ENCODE assay signal across 8 mouse cellular contexts in the genomic region with DNA sequence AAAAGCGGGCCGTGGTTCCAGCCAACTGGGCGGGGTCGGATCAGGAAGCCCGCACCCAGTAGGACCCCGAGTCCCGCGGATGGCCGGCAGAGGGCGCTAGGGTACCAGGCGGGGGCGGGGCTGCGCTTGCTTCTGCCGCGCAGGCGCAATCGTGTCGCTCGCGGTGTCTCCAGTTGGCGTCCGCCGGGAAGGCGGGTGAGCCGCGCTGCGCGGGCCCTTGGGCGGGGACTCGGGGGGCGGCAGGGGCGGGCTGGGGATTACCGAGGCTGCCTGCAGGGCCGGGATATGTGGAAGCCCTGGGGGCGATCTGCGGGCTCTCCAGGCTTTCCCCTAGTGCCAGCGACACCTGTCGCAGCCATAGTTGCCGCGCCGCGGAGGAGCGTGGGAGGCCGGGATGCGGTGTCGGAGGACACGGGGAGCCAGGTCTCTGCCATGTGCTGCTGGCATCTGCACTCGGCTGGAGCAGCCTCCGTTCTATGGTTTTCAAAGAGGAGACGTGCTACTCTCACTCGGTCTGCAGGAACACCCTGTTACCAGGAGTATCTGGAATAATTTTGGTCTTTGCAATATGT. TPM values are rescaled to one million over a fixed set of nuclear protein-coding genes. Genes with fewer than 3 reads are reported as not detected.
A peak's percentile ranks its signal among the peaks of the same experiment; 100 is the strongest.
DNase-seq lines count a peak whose midpoint lies in the region; ATAC-seq lines count a peak whose summit lies in the region.

A gene (plus strand): TSS at position 143 of the 572 bp plus-strand sequence.

- no peaks in the 10 kb centered on the region for H3K27me3 ChIP-seq in heart, embryonic 13.5 days (replicated peaks)
- H3K27me3 ChIP-seq in liver, embryonic 12.5 days (replicated peaks) = no peaks in the 10 kb centered on the region
- no peaks in the 10 kb centered on the region for H3K27me3 ChIP-seq in stomach, embryonic 15.5 days (replicated peaks)

- under 1% methylated on average over 38 of the region's 51 CpGs for WGBS in heart, embryonic 13.5 days
- WGBS in liver, embryonic 12.5 days (ENCODE audit: insufficient replicate concordance) = under 1% methylated on average over 49 of the region's 51 CpGs
- under 1% methylated on average over 48 of the region's 51 CpGs for WGBS in stomach, embryonic 15.5 days

- peak; percentile 89 for ATAC-seq in erythroid progenitor cell, adult 5-6 weeks (replicated peaks; ENCODE audit: low FRiP score, poor library complexity, severe bottlenecking)
- ATAC-seq in heart, embryonic 13.5 days (ENCODE audit: extremely low read depth, insufficient number of reproducible peaks, low FRiP score, low TSS enrichment) = peak; percentile 77
- peak; percentile 90 for ATAC-seq in liver, embryonic 12.5 days
- peak; percentile 86 for ATAC-seq in stomach, embryonic 15.5 days (ENCODE audit: insufficient read depth, low FRiP score, low read depth)

- peaks cover 50% of the 10 kb centered on the region for H3K4me1 ChIP-seq in heart, embryonic 13.5 days
- peaks cover 60% of the 10 kb centered on the region for H3K4me1 ChIP-seq in liver, embryonic 12.5 days
- H3K4me1 ChIP-seq in stomach, embryonic 15.5 days = peaks cover 7% of the 10 kb centered on the region; the same call in 1 of the 2 replicates

- peak within 1 kb of the TSS; percentile 89 for H3K9ac ChIP-seq in heart, embryonic 13.5 days
- H3K9ac ChIP-seq in liver, embryonic 12.5 days = peak within 1 kb of the TSS; percentile 83
- peak within 1 kb of the TSS; percentile 57; the same call in 1 of the 2 replicates for H3K9ac ChIP-seq in stomach, embryonic 15.5 days

- H3K36me3 ChIP-seq in heart, embryonic 13.5 days = no peaks in the 10 kb centered on the region
- no peaks in the 10 kb centered on the region for H3K36me3 ChIP-seq in liver, embryonic 12.5 days
- H3K36me3 ChIP-seq in stomach, embryonic 15.5 days = no peaks in the 10 kb centered on the region

- H3K4me2 ChIP-seq in heart, embryonic 13.5 days = peak within 1 kb of the TSS; percentile 89
- H3K4me2 ChIP-seq in liver, embryonic 12.5 days = peak within 1 kb of the TSS; percentile 77
- H3K4me2 ChIP-seq in stomach, embryonic 15.5 days = peak within 1 kb of the TSS; percentile 78

- peak within 1 kb of the TSS; percentile 77 for H3K4me3 ChIP-seq in heart, embryonic 13.5 days
- H3K4me3 ChIP-seq in liver, embryonic 12.5 days = peak within 1 kb of the TSS; percentile 78
- H3K4me3 ChIP-seq in stomach, embryonic 15.5 days (replicated peaks) = peak within 1 kb of the TSS; percentile 67

- peak; percentile 92 for DNase-seq in CD4-positive helper T cell, adult 2 months (ENCODE audit: low read depth, low spot score)
- DNase-seq in brain, embryonic 18.5 days (ENCODE audit: low read depth, low spot score) = peak; percentile 80
- DNase-seq in kidney, postnatal 10 days = peak; percentile 97
- DNase-seq in natural killer cell, adult 2 months (ENCODE audit: low spot score in 2 of 2) = peak; percentile 94 to 95

- peak within 1 kb of the TSS; percentile 81 for H3K27ac ChIP-seq in heart, embryonic 13.5 days (replicated peaks)
- H3K27ac ChIP-seq in liver, embryonic 12.5 days = peak within 1 kb of the TSS; percentile 77
- H3K27ac ChIP-seq in stomach, embryonic 15.5 days = peak within 1 kb of the TSS; percentile 41; the same call in 1 of the 2 replicates

- no peaks in the 10 kb centered on the region for H3K9me3 ChIP-seq in heart, embryonic 13.5 days
- no peaks in the 10 kb centered on the region for H3K9me3 ChIP-seq in liver, embryonic 12.5 days (replicated peaks)
- no peaks in the 10 kb centered on the region for H3K9me3 ChIP-seq in stomach, embryonic 15.5 days

RNA-seq across cellular contexts. Expression of the gene that starts here (rescaled TPM):
- total RNA-seq in erythroid progenitor cell, adult 5-6 weeks (2015; ENCODE audit: low replicate concordance) = 2.5 and 4.6 TPM in 2 replicates
- total RNA-seq in erythroid progenitor cell, adult 5-6 weeks (2017; ENCODE audit: low replicate concordance) = 2.8 and 4.2 TPM in 2 replicates
- 28.5 and 35.1 TPM in 2 replicates for polyA plus RNA-seq in heart, embryonic 13.5 days (2015; fragmentation: Nextera tagmentation; extraction: Ambion mirVana)
- polyA plus RNA-seq in liver, embryonic 12.5 days (2016; fragmentation: Nextera tagmentation; extraction: Ambion mirVana) = 22.5 and 28.1 TPM in 2 replicates
- polyA plus RNA-seq in stomach, embryonic 15.5 days (2015; fragmentation: Nextera tagmentation; extraction: Ambion mirVana) = 17.9 and 18.3 TPM in 2 replicates

Comparison
In these comparisons a context has a peak if more than half of its experiments do, and no peak if none do; other contexts are left out.
1. Peak in every context shown above with its lines: DNase-seq, ATAC-seq, H3K4me3 ChIP-seq and H3K27ac ChIP-seq.